Mouse (Mus musculus) hindbrain, embryonic 13.5 days (tissue): Measurements from ENCODE around the gene Eif4enif1. TPM values are rescaled to one million over a fixed set of nuclear protein-coding genes. Genes with fewer than 3 reads are reported as not detected.
A peak's percentile ranks its signal among the peaks of the same experiment; 100 is the strongest.

ENCODE experiments used
- ATAC-seq: fragments of 200-750 bp; cut with Nextera tagmentation; 2 replicates; pipeline ENCODE4 v1.8.0; 2017; ENCODE audit warnings: moderate TSS enrichment; ENCODE audit not compliant: low FRiP score
- H3K27ac ChIP-seq: fragments of 300-500 bp; sonication (generic); 2 replicates; pipeline ENCODE4 v1.5.1; 2015; ENCODE audit warnings: inconsistent platforms, mild to moderate bottlenecking, moderate library complexity
- H3K27me3 ChIP-seq: fragments of 300-500 bp; sonication (generic); 2 replicates; pipeline ENCODE4 v1.6.1; 2015; ENCODE audit warnings: mild to moderate bottlenecking, inconsistent platforms
- H3K36me3 ChIP-seq: fragments of 300-500 bp; sonication (generic); 2 replicates; pipeline ENCODE4 v1.6.1; 2015; ENCODE audit warnings: mild to moderate bottlenecking, inconsistent platforms
- H3K4me1 ChIP-seq: fragments of 300-500 bp; sonication (generic); replicated peaks from 2 replicates; pipeline ENCODE4 v1.6.1; 2015; ENCODE audit warnings: inconsistent platforms
- H3K4me2 ChIP-seq: fragments of 300-500 bp; sonication (generic); 2 replicates; pipeline ENCODE4 v1.6.1; 2015; ENCODE audit warnings: inconsistent platforms, mild to moderate bottlenecking, moderate library complexity
- H3K4me3 ChIP-seq: fragments of 300-500 bp; sonication (generic); 2 replicates; pipeline ENCODE4 v1.5.1; 2015; ENCODE audit warnings: mild to moderate bottlenecking, inconsistent platforms
- H3K9ac ChIP-seq: fragments of 300-500 bp; sonication (generic); 2 replicates; pipeline ENCODE4 v1.6.1; 2015; ENCODE audit warnings: mild to moderate bottlenecking, inconsistent platforms
- H3K9me3 ChIP-seq: fragments of 300-500 bp; sonication (generic); 2 replicates; pipeline ENCODE4 v1.6.1; 2016; ENCODE audit warnings: inconsistent platforms
- WGBS: fragments of 180-500 bp; shearing (Covaris S2); methylation state at CpG from one replicate; pipeline ENCODE4 v1.1.7; 2015; 5-methylcytosine and 5-hydroxymethylcytosine counted together
- polyA plus RNA-seq: library from polyadenylated mRNA; unstranded; fragments of >200 nt; fragmentation: Nextera tagmentation; extraction: Ambion mirVana; gene quantifications from 2 replicates; pipeline ENCODE4 v1.2.1, GENCODE M21; 2015

Eif4enif1 gene
- polyA plus RNA-seq, 1 experiment from 2014 or later: 52.4 TPM

- 26% methylated on average over 6 of the region's 6 CpGs for WGBS
- Histone ChIP-seq H3K4me3 (no peak overlapping the region), H3K9me3 (no peaks in the 10 kb centered on the region), H3K4me1 (peaks cover 25% of the 10 kb centered on the region), H3K27ac (peak overlapping the region; percentile 100), H3K36me3 (no peaks in the 10 kb centered on the region), H3K4me2 (no peak overlapping the region), H3K27me3 (no peaks in the 10 kb centered on the region), H3K9ac (peak overlapping the region; percentile 14; the same call in 1 of the 2 replicates)
- no peak for ATAC-seq
Measured at GRCm38 (mm10) chr11:3287131-3287530, 84.9 kb downstream of the Eif4enif1 start.

- Histone ChIP-seq H3K4me2 (peak overlapping the region; percentile 100), H3K27ac (peak overlapping the region; percentile 100), H3K9me3 (no peaks in the 10 kb centered on the region), H3K9ac (peak overlapping the region; percentile 96), H3K4me3 (peak overlapping the region; percentile 82; the same call in 1 of the 2 replicates), H3K4me1 (peaks cover 31% of the 10 kb centered on the region), H3K27me3 (no peaks in the 10 kb centered on the region), H3K36me3 (no peaks in the 10 kb centered on the region)
- 57% methylated on average over 5 of the region's 5 CpGs for WGBS
- no peak for ATAC-seq
Measured at GRCm38 (mm10) chr11:3287921-3288320, 85.7 kb downstream of the Eif4enif1 start.

- ATAC-seq: peak; percentile 30; the same call in 1 of the 2 replicates
- WGBS: under 1% methylated on average over 41 of the region's 41 CpGs
- Histone ChIP-seq H3K4me3 (peak within 1 kb of the TSS; percentile 82), H3K4me2 (peak within 1 kb of the TSS; percentile 100), H3K9ac (peak within 1 kb of the TSS; percentile 96), H3K9me3 (no peaks in the 10 kb centered on the region), H3K4me1 (peaks cover 39% of the 10 kb centered on the region), H3K27me3 (no peaks in the 10 kb centered on the region), H3K36me3 (peaks cover 4% of the 10 kb centered on the region), H3K27ac (peak within 1 kb of the TSS; percentile 100)
Measured at GRCm38 (mm10) chr11:3288521-3289301, 86.5 kb downstream of the Eif4enif1 start, which contains the start of gene Patz1. Gene Patz1, plus strand, starts transcription at chr11:3288874.

- peak; percentile 79 for ATAC-seq
- peaks cover 46% of the 10 kb centered on the region for H3K4me1 ChIP-seq
- no peaks in the 10 kb centered on the region for H3K27me3 ChIP-seq
- under 1% methylated on average over 19 of the region's 40 CpGs for WGBS
- peaks cover 10% of the 10 kb centered on the region for H3K36me3 ChIP-seq
- H3K4me3 ChIP-seq: peak overlapping the region; percentile 82
- peak overlapping the region; percentile 100 for H3K4me2 ChIP-seq
- no peaks in the 10 kb centered on the region for H3K9me3 ChIP-seq
- peak overlapping the region; percentile 100 for H3K27ac ChIP-seq
- H3K9ac ChIP-seq: peak overlapping the region; percentile 96
Measured at GRCm38 (mm10) chr11:3289302-3289802, 87.2 kb downstream of the Eif4enif1 start.

- peaks cover 52% of the 10 kb centered on the region for H3K4me1 ChIP-seq
- H3K36me3 ChIP-seq: peaks cover 17% of the 10 kb centered on the region
- under 1% methylated on average over 81 of the region's 92 CpGs for WGBS
Measured at GRCm38 (mm10) chr11:3289803-3290639, 87.8 kb downstream of the Eif4enif1 start.

GRCm38 (mm10) chr11:3290640-3291310 lies 88.6 kb downstream of the Eif4enif1 start:
- Histone ChIP-seq H3K9ac (peak overlapping the region; percentile 96), H3K36me3 (peaks cover 24% of the 10 kb centered on the region), H3K4me3 (peak overlapping the region; percentile 82), H3K9me3 (no peaks in the 10 kb centered on the region), H3K4me2 (peak overlapping the region; percentile 100), H3K27me3 (no peaks in the 10 kb centered on the region), H3K4me1 (peaks cover 60% of the 10 kb centered on the region), H3K27ac (peak overlapping the region; percentile 100)
- peak; percentile 2; the same call in 1 of the 2 replicates for ATAC-seq
- under 1% methylated on average over 50 of the region's 50 CpGs for WGBS

More at GRCm38 (mm10) chr11:3289803-3290639, 87.8 kb downstream of the Eif4enif1 start:
- no peaks in the 10 kb centered on the region for H3K27me3 ChIP-seq
- H3K4me3 ChIP-seq: peak overlapping the region; percentile 82
- peak overlapping the region; percentile 100 for H3K4me2 ChIP-seq
- H3K27ac ChIP-seq: peak overlapping the region; percentile 100
- H3K9ac ChIP-seq: peak overlapping the region; percentile 96
- peak; percentile 61 for ATAC-seq
- no peaks in the 10 kb centered on the region for H3K9me3 ChIP-seq

- Histone ChIP-seq H3K4me1 (peaks cover 67% of the 10 kb centered on the region), H3K9ac (peak overlapping the region; percentile 96), H3K9me3 (no peaks in the 10 kb centered on the region), H3K27me3 (no peaks in the 10 kb centered on the region), H3K36me3 (peaks cover 31% of the 10 kb centered on the region), H3K4me2 (peak overlapping the region; percentile 100), H3K27ac (peak overlapping the region; percentile 100), H3K4me3 (peak overlapping the region; percentile 82)
- under 1% methylated on average over 26 of the region's 26 CpGs for WGBS
- no peak for ATAC-seq
Measured at GRCm38 (mm10) chr11:3291311-3292061, 89.3 kb downstream of the Eif4enif1 start.

- ATAC-seq: no peak
- WGBS: 2% methylated on average over 8 of the region's 8 CpGs
- Histone ChIP-seq H3K4me1 (peaks cover 69% of the 10 kb centered on the region), H3K27me3 (no peaks in the 10 kb centered on the region), H3K27ac (peak overlapping the region; percentile 100), H3K36me3 (peaks cover 37% of the 10 kb centered on the region), H3K9ac (peak overlapping the region; percentile 96), H3K4me2 (peak overlapping the region; percentile 100), H3K9me3 (no peaks in the 10 kb centered on the region), H3K4me3 (peak overlapping the region; percentile 82)
Measured at GRCm38 (mm10) chr11:3292062-3292421, 89.8 kb downstream of the Eif4enif1 start.

- H3K4me3 ChIP-seq: peak overlapping the region; percentile 82
- peak overlapping the region; percentile 100 for H3K4me2 ChIP-seq
- peak overlapping the region; percentile 100 for H3K27ac ChIP-seq
- no peaks in the 10 kb centered on the region for H3K27me3 ChIP-seq
- H3K9ac ChIP-seq: peak overlapping the region; percentile 96
- no peaks in the 10 kb centered on the region for H3K9me3 ChIP-seq
- H3K36me3 ChIP-seq: peaks cover 44% of the 10 kb centered on the region
- ATAC-seq: no peak
- under 1% methylated on average over 8 of the region's 8 CpGs for WGBS
- H3K4me1 ChIP-seq: peaks cover 66% of the 10 kb centered on the region
Measured at GRCm38 (mm10) chr11:3292711-3293249, 90.6 kb downstream of the Eif4enif1 start.

GRCm38 (mm10) chr11:3293361-3293760 lies 91.2 kb downstream of the Eif4enif1 start:
- Histone ChIP-seq H3K4me3 (peak overlapping the region; percentile 82), H3K4me1 (peaks cover 60% of the 10 kb centered on the region), H3K27ac (peak overlapping the region; percentile 100), H3K36me3 (peaks cover 50% of the 10 kb centered on the region), H3K4me2 (peak overlapping the region; percentile 100), H3K9ac (peak overlapping the region; percentile 96), H3K27me3 (no peaks in the 10 kb centered on the region), H3K9me3 (no peaks in the 10 kb centered on the region)
- ATAC-seq: no peak
- WGBS: 13% methylated on average over 4 of the region's 4 CpGs
